Mouse (Mus musculus): Measurements from ENCODE around the gene Baz2b. TPM values are rescaled to one million over a fixed set of nuclear protein-coding genes. Genes with fewer than 3 reads are reported as not detected.
A peak's percentile ranks its signal among the peaks of the same experiment; 100 is the strongest.

Baz2b gene
- 67.0 and 70.8 TPM in 2 replicates for polyA plus RNA-seq (2016; fragmentation: Nextera tagmentation; extraction: Ambion mirVana)

- H3K4me2 ChIP-seq, result peak within 1 kb of the TSS; percentile 77
- under 1% methylated on average over 71 of the region's 109 CpGs for WGBS
- H3K4me1 ChIP-seq (replicated peaks), result peaks cover 25% of the 10 kb centered on the region
- peak within 1 kb of the TSS; percentile 96 for H3K9ac ChIP-seq (replicated peaks)
- H3K27me3 ChIP-seq, result no peaks in the 10 kb centered on the region
- H3K4me3 ChIP-seq (replicated peaks), result peak within 1 kb of the TSS; percentile 93
- H3K9me3 ChIP-seq, result no peaks in the 10 kb centered on the region
- H3K36me3 ChIP-seq, result peaks cover 32% of the 10 kb centered on the region; the same call in 1 of the 2 replicates
- peak within 1 kb of the TSS; percentile 93 for H3K27ac ChIP-seq
- ATAC-seq (ENCODE audit: insufficient number of reproducible peaks, insufficient read depth, low FRiP score, low TSS enrichment, low read depth), result peak; percentile 85
These were observed at the start of gene Baz2b, which contains the start of gene March7 for GRCm38 (mm10) chr2:60209703-60210651. Gene Baz2b (minus strand): TSS chr2:60209839. Gene March7 (plus strand): TSS chr2:60209887.

- Histone ChIP-seq H3K9ac (replicated peaks) (no peak overlapping the region), H3K27me3 (no peaks in the 10 kb centered on the region), H3K4me1 (replicated peaks) (no peaks in the 10 kb centered on the region), H3K27ac (no peak overlapping the region), H3K36me3 (peaks cover 20% of the 10 kb centered on the region), H3K4me2 (no peak overlapping the region), H3K9me3 (no peaks in the 10 kb centered on the region; the same call in 1 of the 2 replicates), H3K4me3 (replicated peaks) (no peak overlapping the region)
- no peak for ATAC-seq (ENCODE audit: insufficient number of reproducible peaks, insufficient read depth, low FRiP score, low TSS enrichment, low read depth)
- WGBS, result 97% methylated on average over 5 of the region's 5 CpGs
These were observed 49.5 kb upstream of the Baz2b start for GRCm38 (mm10) chr2:60259186-60259585.

GRCm38 (mm10) chr2:60256751-60257150, 47.1 kb upstream of the Baz2b start:
- Histone ChIP-seq H3K9me3 (no peaks in the 10 kb centered on the region; the same call in 1 of the 2 replicates), H3K27me3 (no peaks in the 10 kb centered on the region), H3K36me3 (peaks cover 30% of the 10 kb centered on the region), H3K4me2 (no peak overlapping the region), H3K4me3 (replicated peaks) (no peak overlapping the region), H3K4me1 (replicated peaks) (no peaks in the 10 kb centered on the region), H3K9ac (replicated peaks) (no peak overlapping the region), H3K27ac (no peak overlapping the region)
- no peak for ATAC-seq (ENCODE audit: insufficient number of reproducible peaks, insufficient read depth, low FRiP score, low TSS enrichment, low read depth)
- WGBS, result 92% methylated on average over 2 of the region's 2 CpGs

- Histone ChIP-seq H3K9me3 (no peaks in the 10 kb centered on the region; the same call in 1 of the 2 replicates), H3K9ac (replicated peaks) (no peak overlapping the region), H3K4me3 (replicated peaks) (no peak overlapping the region), H3K36me3 (peaks cover 52% of the 10 kb centered on the region), H3K4me2 (no peak overlapping the region), H3K27ac (no peak overlapping the region), H3K4me1 (replicated peaks) (no peaks in the 10 kb centered on the region), H3K27me3 (no peaks in the 10 kb centered on the region)
- ATAC-seq (ENCODE audit: insufficient number of reproducible peaks, insufficient read depth, low FRiP score, low TSS enrichment, low read depth), result no peak
These were observed 43.9 kb upstream of the Baz2b start for GRCm38 (mm10) chr2:60253506-60253905.

GRCm38 (mm10) chr2:60252782-60253181, 43.1 kb upstream of the Baz2b start:
- no peak for ATAC-seq (ENCODE audit: insufficient number of reproducible peaks, insufficient read depth, low FRiP score, low TSS enrichment, low read depth)
- Histone ChIP-seq H3K9me3 (no peaks in the 10 kb centered on the region; the same call in 1 of the 2 replicates), H3K4me3 (replicated peaks) (no peak overlapping the region), H3K36me3 (peaks cover 49% of the 10 kb centered on the region), H3K27ac (no peak overlapping the region), H3K9ac (replicated peaks) (no peak overlapping the region), H3K27me3 (no peaks in the 10 kb centered on the region), H3K4me2 (no peak overlapping the region), H3K4me1 (replicated peaks) (no peaks in the 10 kb centered on the region)
- WGBS, result 93% methylated on average over 4 of the region's 4 CpGs

GRCm38 (mm10) chr2:60234506-60234905, 24.9 kb upstream of the Baz2b start:
- Histone ChIP-seq H3K9me3 (no peaks in the 10 kb centered on the region), H3K27ac (no peak overlapping the region), H3K4me1 (replicated peaks) (no peaks in the 10 kb centered on the region), H3K4me3 (replicated peaks) (no peak overlapping the region), H3K4me2 (no peak overlapping the region), H3K9ac (replicated peaks) (no peak overlapping the region), H3K27me3 (no peaks in the 10 kb centered on the region), H3K36me3 (peaks cover 85% of the 10 kb centered on the region)
- 87% methylated on average over 7 of the region's 7 CpGs for WGBS
- ATAC-seq (ENCODE audit: insufficient number of reproducible peaks, insufficient read depth, low FRiP score, low TSS enrichment, low read depth), result no peak

GRCm38 (mm10) chr2:60233147-60233546, 23.5 kb upstream of the Baz2b start:
- no peaks in the 10 kb centered on the region for H3K4me1 ChIP-seq (replicated peaks)

GRCm38 (mm10) chr2:60230361-60230760, 20.7 kb upstream of the Baz2b start:
- H3K4me1 ChIP-seq (replicated peaks), result no peaks in the 10 kb centered on the region
- no peak overlapping the region for H3K4me3 ChIP-seq (replicated peaks)
- no peaks in the 10 kb centered on the region for H3K27me3 ChIP-seq
- peaks cover 55% of the 10 kb centered on the region for H3K36me3 ChIP-seq
- no peak overlapping the region for H3K9ac ChIP-seq (replicated peaks)
- 97% methylated on average over 2 of the region's 2 CpGs for WGBS
- no peak overlapping the region for H3K4me2 ChIP-seq
- no peak overlapping the region for H3K27ac ChIP-seq
- no peak for ATAC-seq (ENCODE audit: insufficient number of reproducible peaks, insufficient read depth, low FRiP score, low TSS enrichment, low read depth)
- H3K9me3 ChIP-seq, result no peaks in the 10 kb centered on the region

More at GRCm38 (mm10) chr2:60233147-60233546, 23.5 kb upstream of the Baz2b start:
- no peaks in the 10 kb centered on the region for H3K27me3 ChIP-seq
- no peak for ATAC-seq (ENCODE audit: insufficient number of reproducible peaks, insufficient read depth, low FRiP score, low TSS enrichment, low read depth)
- H3K9ac ChIP-seq (replicated peaks), result no peak overlapping the region
- WGBS, result 66% methylated on average over 2 of the region's 2 CpGs
- no peak overlapping the region for H3K4me2 ChIP-seq
- H3K27ac ChIP-seq, result no peak overlapping the region
- H3K4me3 ChIP-seq (replicated peaks), result no peak overlapping the region
- H3K9me3 ChIP-seq, result no peaks in the 10 kb centered on the region
- H3K36me3 ChIP-seq, result peaks cover 76% of the 10 kb centered on the region

GRCm38 (mm10) chr2:60228470-60228869, 18.8 kb upstream of the Baz2b start:
- 76% methylated on average over 1 of the region's 1 CpGs for WGBS
- Histone ChIP-seq H3K36me3 (peaks cover 40% of the 10 kb centered on the region), H3K4me3 (replicated peaks) (no peak overlapping the region)

GRCm38 (mm10) chr2:60223489-60223888, 13.8 kb upstream of the Baz2b start:
- Histone ChIP-seq H3K27ac (no peak overlapping the region), H3K27me3 (no peaks in the 10 kb centered on the region), H3K36me3 (peaks cover 13% of the 10 kb centered on the region; the same call in 1 of the 2 replicates), H3K4me3 (replicated peaks) (no peak overlapping the region), H3K9ac (replicated peaks) (no peak overlapping the region), H3K9me3 (no peaks in the 10 kb centered on the region), H3K4me2 (no peak overlapping the region), H3K4me1 (replicated peaks) (no peaks in the 10 kb centered on the region; the same call in 1 of the 2 replicates)
- 86% methylated on average over 1 of the region's 1 CpGs for WGBS
- ATAC-seq (ENCODE audit: insufficient number of reproducible peaks, insufficient read depth, low FRiP score, low TSS enrichment, low read depth), result no peak

More at GRCm38 (mm10) chr2:60228470-60228869, 18.8 kb upstream of the Baz2b start:
- ATAC-seq (ENCODE audit: insufficient number of reproducible peaks, insufficient read depth, low FRiP score, low TSS enrichment, low read depth), result no peak
- no peak overlapping the region for H3K9ac ChIP-seq (replicated peaks)
- no peak overlapping the region for H3K27ac ChIP-seq
- H3K9me3 ChIP-seq, result no peaks in the 10 kb centered on the region
- no peaks in the 10 kb centered on the region for H3K4me1 ChIP-seq (replicated peaks)
- H3K4me2 ChIP-seq, result no peak overlapping the region
- H3K27me3 ChIP-seq, result no peaks in the 10 kb centered on the region

GRCm38 (mm10) chr2:60221954-60222353, 12.3 kb upstream of the Baz2b start:
- Histone ChIP-seq H3K9me3 (no peaks in the 10 kb centered on the region), H3K27ac (no peak overlapping the region), H3K9ac (replicated peaks) (no peak overlapping the region), H3K4me1 (replicated peaks) (no peaks in the 10 kb centered on the region; the same call in 1 of the 2 replicates), H3K27me3 (no peaks in the 10 kb centered on the region), H3K4me3 (replicated peaks) (no peak overlapping the region), H3K36me3 (peaks cover 19% of the 10 kb centered on the region; the same call in 1 of the 2 replicates), H3K4me2 (no peak overlapping the region)
- WGBS, result 89% methylated on average over 2 of the region's 2 CpGs
- ATAC-seq (ENCODE audit: insufficient number of reproducible peaks, insufficient read depth, low FRiP score, low TSS enrichment, low read depth), result no peak

All from limb, embryonic 12.5 days (tissue).